Mouse (Mus musculus) small intestine, adult 2 months (tissue): ENCODE measurements around the gene Map2k2.

ENCODE experiments used
- CTCF ChIP-seq: fragments of 200-500 bp; IDR thresholded peaks from 2 replicates; pipeline ENCODE4 v1.5.1; 2012; ENCODE audit warnings: low read depth, mild to moderate bottlenecking, control low read depth, inconsistent platforms, low read length, moderate library complexity, mixed read lengths; ENCODE audit not compliant: insufficient replicate concordance, insufficient read length; ENCODE audit errors: extremely low read depth
- POLR2A ChIP-seq: fragments of 200-500 bp; IDR thresholded peaks from 2 replicates; pipeline ENCODE4 v1.6.1; 2012; ENCODE audit warnings: low read depth, mild to moderate bottlenecking, control low read depth, inconsistent platforms, low read length, moderate library complexity

GRCm38 (mm10) chr10:81136706-81137231 lies 31.1 kb downstream of the Map2k2 start:
- TF ChIP-seq CTCF (no peak), POLR2A (no peak)
